Mouse (Mus musculus) layer of hippocampus, postnatal 36 days (tissue): ENCODE measurements at regions not wholly inside any gene's neighbourhood (a gene's known extent, or its start where the extent isn't known, plus 50 kb on each side); places are given as distances from the start of the nearest gene placed in this dataset.

Experiments used
- DNase-seq, 2 experiments: peaks; one replicate each; pipeline ENCODE4 v3.0.0; 2022

GRCm38 (mm10) chr5:118354127-118354526 lies 109.1 kb downstream of the 2410131K14Rik start:
- DNase-seq, result no peak

- DNase-seq, result no peak
Observed at GRCm38 (mm10) chr5:118354871-118355270, 109.8 kb downstream of the 2410131K14Rik start.

- no peak for DNase-seq
Observed at GRCm38 (mm10) chr5:118355287-118355686, 110.3 kb downstream of the 2410131K14Rik start.

GRCm38 (mm10) chr5:118355691-118356337 lies 110.8 kb downstream of the 2410131K14Rik start:
- DNase-seq, result no peak

GRCm38 (mm10) chr5:118359646-118360373 lies 114.8 kb downstream of the 2410131K14Rik start:
- no peak for DNase-seq

GRCm38 (mm10) chr5:118360374-118361064 lies 115.5 kb downstream of the 2410131K14Rik start:
- no peak for DNase-seq

- no peak for DNase-seq
Observed at GRCm38 (mm10) chr5:118361133-118361852, 116.3 kb downstream of the 2410131K14Rik start.

GRCm38 (mm10) chr5:118361853-118362406 lies 116.9 kb downstream of the 2410131K14Rik start:
- DNase-seq, result no peak

- no peak for DNase-seq
Observed at GRCm38 (mm10) chr5:118362738-118363137, 117.7 kb downstream of the 2410131K14Rik start.

GRCm38 (mm10) chr5:118363154-118363553 lies 118.1 kb downstream of the 2410131K14Rik start:
- DNase-seq, result no peak

GRCm38 (mm10) chr5:118364646-118365045 lies 119.6 kb downstream of the 2410131K14Rik start:
- no peak for DNase-seq

- DNase-seq, result no peak
Observed at GRCm38 (mm10) chr5:118365196-118365595, 120.2 kb downstream of the 2410131K14Rik start.

- no peak for DNase-seq
Observed at GRCm38 (mm10) chr5:118365651-118366050, 120.6 kb downstream of the 2410131K14Rik start.

- DNase-seq, result no peak
Observed at GRCm38 (mm10) chr5:118367047-118367446, 122.0 kb downstream of the 2410131K14Rik start.

GRCm38 (mm10) chr5:118373581-118373981 lies 128.6 kb downstream of the 2410131K14Rik start:
- DNase-seq, result peak in 1 of 2 experiments; percentile 29

- DNase-seq, result no peak
Observed at GRCm38 (mm10) chr5:118374968-118375367, 129.9 kb downstream of the 2410131K14Rik start.

- DNase-seq, result no peak
Observed at GRCm38 (mm10) chr5:118375916-118376315, 130.9 kb downstream of the 2410131K14Rik start.

GRCm38 (mm10) chr5:118376478-118376877 lies 131.5 kb downstream of the 2410131K14Rik start:
- no peak for DNase-seq

GRCm38 (mm10) chr5:118377402-118377848 lies 132.4 kb downstream of the 2410131K14Rik start:
- no peak for DNase-seq

GRCm38 (mm10) chr5:118379245-118380051 lies 134.4 kb downstream of the 2410131K14Rik start:
- DNase-seq, result no peak

GRCm38 (mm10) chr5:118380052-118380421 lies 135.0 kb downstream of the 2410131K14Rik start:
- DNase-seq, result no peak
